Mouse (Mus musculus): ENCODE results near the gene Ddx10. TPM values are rescaled to one million over a fixed set of nuclear protein-coding genes. Genes with fewer than 3 reads are reported as not detected.

Gene Ddx10
- 30.1 and 31.0 TPM in 2 replicates for polyA plus RNA-seq (2015; fragmentation: Nextera tagmentation; extraction: Ambion mirVana)

- Histone ChIP-seq H3K4me2 (replicated peaks; ENCODE audit: low read depth, low read length) (peak within 1 kb of the TSS; percentile 91), H3K27me3 (ENCODE audit: insufficient read depth, low read length) (no peaks in the 10 kb centered on the region), H3K9me3 (ENCODE audit: low read length) (no peaks in the 10 kb centered on the region), H3K36me3 (ENCODE audit: insufficient read depth, low read length) (no peaks in the 10 kb centered on the region), H3K4me3 (ENCODE audit: low read length) (peak within 1 kb of the TSS; percentile 97), H3K27ac (ENCODE audit: low read length) (no peak within 1 kb of the TSS; the same call in 1 of the 2 replicates), H3K4me1 (ENCODE audit: insufficient read depth, low read length) (peaks cover 10% of the 10 kb centered on the region), H3K9ac (replicated peaks; ENCODE audit: low read length) (peak within 1 kb of the TSS; percentile 85)
- peak; percentile 99 for ATAC-seq (ENCODE audit: low FRiP score, low TSS enrichment)
- under 1% methylated on average over 35 of the region's 35 CpGs for WGBS
These were observed at the start of gene Ddx10 for GRCm38 (mm10) chr9:53247953-53248397. Ddx10 (minus strand) TSS chr9:53248053.

GRCm38 (mm10) chr9:53292833-53293232 is 45.0 kb upstream of the Ddx10 start:
- Histone ChIP-seq H3K4me2 (replicated peaks; ENCODE audit: low read depth, low read length) (no peak overlapping the region), H3K27ac (ENCODE audit: low read length) (no peak overlapping the region), H3K9me3 (ENCODE audit: low read length) (no peaks in the 10 kb centered on the region), H3K4me3 (ENCODE audit: low read length) (no peak overlapping the region), H3K27me3 (ENCODE audit: insufficient read depth, low read length) (no peaks in the 10 kb centered on the region; the same call in 1 of the 2 replicates), H3K9ac (replicated peaks; ENCODE audit: low read length) (no peak overlapping the region), H3K4me1 (ENCODE audit: insufficient read depth, low read length) (no peaks in the 10 kb centered on the region), H3K36me3 (ENCODE audit: insufficient read depth, low read length) (no peaks in the 10 kb centered on the region)
- no peak for ATAC-seq (ENCODE audit: low FRiP score, low TSS enrichment)

- 53% methylated on average over 3 of the region's 3 CpGs for WGBS
- Histone ChIP-seq H3K36me3 (ENCODE audit: insufficient read depth, low read length) (no peaks in the 10 kb centered on the region), H3K4me1 (ENCODE audit: insufficient read depth, low read length) (no peaks in the 10 kb centered on the region), H3K4me3 (ENCODE audit: low read length) (no peak overlapping the region), H3K9me3 (ENCODE audit: low read length) (no peaks in the 10 kb centered on the region), H3K9ac (replicated peaks; ENCODE audit: low read length) (no peak overlapping the region), H3K27me3 (ENCODE audit: insufficient read depth, low read length) (no peaks in the 10 kb centered on the region; the same call in 1 of the 2 replicates), H3K4me2 (replicated peaks; ENCODE audit: low read depth, low read length) (no peak overlapping the region), H3K27ac (ENCODE audit: low read length) (no peak overlapping the region)
- no peak for ATAC-seq (ENCODE audit: low FRiP score, low TSS enrichment)
These were observed 42.2 kb upstream of the Ddx10 start for GRCm38 (mm10) chr9:53290006-53290405.

- no peak for ATAC-seq (ENCODE audit: low FRiP score, low TSS enrichment)
- Histone ChIP-seq H3K9me3 (ENCODE audit: low read length) (no peaks in the 10 kb centered on the region), H3K27me3 (ENCODE audit: insufficient read depth, low read length) (no peaks in the 10 kb centered on the region), H3K4me3 (ENCODE audit: low read length) (no peak overlapping the region), H3K4me2 (replicated peaks; ENCODE audit: low read depth, low read length) (no peak overlapping the region), H3K9ac (replicated peaks; ENCODE audit: low read length) (no peak overlapping the region), H3K27ac (ENCODE audit: low read length) (no peak overlapping the region), H3K4me1 (ENCODE audit: insufficient read depth, low read length) (0 out of 2 replicates have a peak, but pooled peaks cover 2% of the 10 kb centered on the region), H3K36me3 (ENCODE audit: insufficient read depth, low read length) (no peaks in the 10 kb centered on the region)
- WGBS, result 88% methylated on average over 6 of the region's 6 CpGs
These were observed 38.9 kb upstream of the Ddx10 start for GRCm38 (mm10) chr9:53286793-53287192.

- WGBS, result 99% methylated on average over 2 of the region's 2 CpGs
- H3K36me3 ChIP-seq (ENCODE audit: insufficient read depth, low read length), result no peaks in the 10 kb centered on the region
- H3K27ac ChIP-seq (ENCODE audit: low read length), result no peak overlapping the region
- no peak overlapping the region for H3K4me2 ChIP-seq (replicated peaks; ENCODE audit: low read depth, low read length)
- no peaks in the 10 kb centered on the region for H3K9me3 ChIP-seq (ENCODE audit: low read length)
- no peaks in the 10 kb centered on the region for H3K4me1 ChIP-seq (ENCODE audit: insufficient read depth, low read length)
- no peak overlapping the region for H3K4me3 ChIP-seq (ENCODE audit: low read length)
- H3K9ac ChIP-seq (replicated peaks; ENCODE audit: low read length), result no peak overlapping the region
- H3K27me3 ChIP-seq (ENCODE audit: insufficient read depth, low read length), result no peaks in the 10 kb centered on the region
- ATAC-seq (ENCODE audit: low FRiP score, low TSS enrichment), result no peak
These were observed 31.1 kb upstream of the Ddx10 start for GRCm38 (mm10) chr9:53278997-53279396.

- no peaks in the 10 kb centered on the region for H3K9me3 ChIP-seq (ENCODE audit: low read length)
- ATAC-seq (ENCODE audit: low FRiP score, low TSS enrichment), result no peak
- H3K27me3 ChIP-seq (ENCODE audit: insufficient read depth, low read length), result no peaks in the 10 kb centered on the region
- H3K36me3 ChIP-seq (ENCODE audit: insufficient read depth, low read length), result no peaks in the 10 kb centered on the region
- 86% methylated on average over 1 of the region's 1 CpGs for WGBS
- H3K4me1 ChIP-seq (ENCODE audit: insufficient read depth, low read length), result peaks cover 7% of the 10 kb centered on the region
- no peak overlapping the region for H3K27ac ChIP-seq (ENCODE audit: low read length)
- no peak overlapping the region for H3K4me2 ChIP-seq (replicated peaks; ENCODE audit: low read depth, low read length)
- no peak overlapping the region for H3K4me3 ChIP-seq (ENCODE audit: low read length)
- no peak overlapping the region for H3K9ac ChIP-seq (replicated peaks; ENCODE audit: low read length)
These were observed 28.5 kb upstream of the Ddx10 start for GRCm38 (mm10) chr9:53276381-53276780.

GRCm38 (mm10) chr9:53272714-53273113 is 24.9 kb upstream of the Ddx10 start:
- Histone ChIP-seq H3K9me3 (ENCODE audit: low read length) (no peaks in the 10 kb centered on the region), H3K4me1 (ENCODE audit: insufficient read depth, low read length) (peaks cover 12% of the 10 kb centered on the region), H3K27ac (ENCODE audit: low read length) (peak overlapping the region; percentile 92), H3K36me3 (ENCODE audit: insufficient read depth, low read length) (no peaks in the 10 kb centered on the region), H3K4me2 (replicated peaks; ENCODE audit: low read depth, low read length) (no peak overlapping the region), H3K4me3 (ENCODE audit: low read length) (no peak overlapping the region), H3K27me3 (ENCODE audit: insufficient read depth, low read length) (no peaks in the 10 kb centered on the region), H3K9ac (replicated peaks; ENCODE audit: low read length) (no peak overlapping the region)
- WGBS, result 64% methylated on average over 4 of the region's 4 CpGs
- ATAC-seq (ENCODE audit: low FRiP score, low TSS enrichment), result no peak

GRCm38 (mm10) chr9:53272207-53272606 is 24.4 kb upstream of the Ddx10 start:
- H3K4me3 ChIP-seq (ENCODE audit: low read length), result no peak overlapping the region
- H3K4me1 ChIP-seq (ENCODE audit: insufficient read depth, low read length), result peaks cover 12% of the 10 kb centered on the region
- peak overlapping the region; percentile 4; the same call in 1 of the 2 replicates for H3K4me2 ChIP-seq (replicated peaks; ENCODE audit: low read depth, low read length)
- WGBS, result 25% methylated on average over 5 of the region's 5 CpGs
- H3K9me3 ChIP-seq (ENCODE audit: low read length), result no peaks in the 10 kb centered on the region
- no peaks in the 10 kb centered on the region for H3K36me3 ChIP-seq (ENCODE audit: insufficient read depth, low read length)
- ATAC-seq (ENCODE audit: low FRiP score, low TSS enrichment), result no peak
- H3K27me3 ChIP-seq (ENCODE audit: insufficient read depth, low read length), result no peaks in the 10 kb centered on the region
- no peak overlapping the region for H3K9ac ChIP-seq (replicated peaks; ENCODE audit: low read length)
- H3K27ac ChIP-seq (ENCODE audit: low read length), result peak overlapping the region; percentile 92

- ATAC-seq (ENCODE audit: low FRiP score, low TSS enrichment), result peak; percentile 69; the same call in 1 of the 2 replicates
- peaks cover 12% of the 10 kb centered on the region for H3K4me1 ChIP-seq (ENCODE audit: insufficient read depth, low read length)
- WGBS, result 22% methylated on average over 5 of the region's 5 CpGs
- H3K27ac ChIP-seq (ENCODE audit: low read length), result peak overlapping the region; percentile 92
- 0 out of 2 replicates have a peak overlapping the region, but pooled peaks have one; percentile 16 for H3K9ac ChIP-seq (replicated peaks; ENCODE audit: low read length)
- no peaks in the 10 kb centered on the region for H3K27me3 ChIP-seq (ENCODE audit: insufficient read depth, low read length)
- no peaks in the 10 kb centered on the region for H3K9me3 ChIP-seq (ENCODE audit: low read length)
- H3K36me3 ChIP-seq (ENCODE audit: insufficient read depth, low read length), result no peaks in the 10 kb centered on the region
- H3K4me2 ChIP-seq (replicated peaks; ENCODE audit: low read depth, low read length), result peak overlapping the region; percentile 4; the same call in 1 of the 2 replicates
- no peak overlapping the region for H3K4me3 ChIP-seq (ENCODE audit: low read length)
These were observed 23.6 kb upstream of the Ddx10 start for GRCm38 (mm10) chr9:53271281-53272022.

- no peak overlapping the region for H3K4me2 ChIP-seq (replicated peaks; ENCODE audit: low read depth, low read length)
- H3K36me3 ChIP-seq (ENCODE audit: insufficient read depth, low read length), result no peaks in the 10 kb centered on the region
- no peaks in the 10 kb centered on the region for H3K27me3 ChIP-seq (ENCODE audit: insufficient read depth, low read length)
- no peak for ATAC-seq (ENCODE audit: low FRiP score, low TSS enrichment)
- 96% methylated on average over 5 of the region's 5 CpGs for WGBS
- no peaks in the 10 kb centered on the region for H3K9me3 ChIP-seq (ENCODE audit: low read length)
- no peak overlapping the region for H3K4me3 ChIP-seq (ENCODE audit: low read length)
- H3K4me1 ChIP-seq (ENCODE audit: insufficient read depth, low read length), result peaks cover 12% of the 10 kb centered on the region
- 0 out of 2 replicates have a peak overlapping the region, but pooled peaks have one; percentile 2 for H3K27ac ChIP-seq (ENCODE audit: low read length)
- no peak overlapping the region for H3K9ac ChIP-seq (replicated peaks; ENCODE audit: low read length)
These were observed 21.6 kb upstream of the Ddx10 start for GRCm38 (mm10) chr9:53269466-53269755.
